Mouse (Mus musculus): ENCODE results near the gene Pde4b. TPM values are rescaled to one million over a fixed set of nuclear protein-coding genes. Genes with fewer than 3 reads are reported as not detected.

Gene Pde4b
- total RNA-seq, 2 experiments from 2014 or later, result 3.4 to 6.4 TPM

DNA sequence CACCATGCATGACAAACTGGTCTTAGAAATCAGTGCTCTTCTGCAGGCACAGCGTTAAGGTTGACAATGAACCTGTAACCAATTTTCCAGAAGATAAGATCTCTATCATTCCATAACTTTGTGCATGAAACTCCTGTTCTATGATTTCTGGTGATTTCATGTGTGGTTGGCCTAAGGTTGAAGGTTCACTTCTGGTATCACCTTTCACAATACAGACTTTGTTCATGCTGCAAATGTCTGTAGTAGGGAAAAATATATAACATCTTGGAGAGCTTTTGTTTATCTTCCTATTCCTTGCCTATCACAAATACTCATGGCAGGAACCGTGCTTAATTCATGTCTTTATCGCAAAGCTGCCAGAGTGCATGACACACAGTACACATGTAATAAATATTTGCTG lies 319.5 kb downstream of the Pde4b start:
- DNase-seq, result no peak

DNA sequence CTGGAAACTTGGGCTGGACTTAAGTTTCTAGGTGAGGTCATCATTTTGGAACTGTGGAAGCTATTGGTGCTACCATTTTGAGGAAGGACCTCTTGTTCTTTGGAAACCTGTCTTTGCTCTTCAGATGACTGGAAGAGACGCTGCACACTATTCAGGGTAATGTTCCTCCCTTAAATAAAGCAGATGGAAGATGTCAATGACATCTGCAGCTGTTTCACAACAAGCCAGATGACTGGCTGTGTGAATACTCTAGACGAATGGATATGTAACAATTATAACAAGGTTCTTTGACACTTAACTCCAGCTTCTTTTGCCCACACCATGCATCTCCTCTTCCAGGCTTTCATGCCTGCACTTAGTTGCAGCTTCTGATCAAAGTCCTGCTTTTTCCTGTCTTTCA lies 320.8 kb downstream of the Pde4b start:
- DNase-seq, result no peak

DNA sequence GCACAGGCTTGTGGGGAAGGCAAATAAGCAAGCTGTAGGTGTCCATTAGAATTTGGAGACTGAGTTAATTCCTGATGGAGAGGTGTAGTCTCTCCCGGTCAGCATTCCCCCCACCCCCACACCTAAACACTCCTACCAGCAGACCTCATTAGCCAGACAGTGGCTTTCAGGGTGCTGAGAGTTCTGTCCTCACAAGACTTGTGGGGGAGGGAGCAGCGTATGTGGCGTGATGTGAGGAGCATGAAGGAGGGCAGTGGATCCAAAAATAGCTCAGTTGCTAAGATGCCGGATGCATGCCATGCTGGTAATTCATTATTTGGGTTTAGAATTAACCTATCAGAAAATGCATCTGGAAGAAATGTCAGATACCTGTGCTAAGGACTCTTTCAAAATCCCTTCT lies 321.6 kb downstream of the Pde4b start:
- DNase-seq, result no peak

DNA sequence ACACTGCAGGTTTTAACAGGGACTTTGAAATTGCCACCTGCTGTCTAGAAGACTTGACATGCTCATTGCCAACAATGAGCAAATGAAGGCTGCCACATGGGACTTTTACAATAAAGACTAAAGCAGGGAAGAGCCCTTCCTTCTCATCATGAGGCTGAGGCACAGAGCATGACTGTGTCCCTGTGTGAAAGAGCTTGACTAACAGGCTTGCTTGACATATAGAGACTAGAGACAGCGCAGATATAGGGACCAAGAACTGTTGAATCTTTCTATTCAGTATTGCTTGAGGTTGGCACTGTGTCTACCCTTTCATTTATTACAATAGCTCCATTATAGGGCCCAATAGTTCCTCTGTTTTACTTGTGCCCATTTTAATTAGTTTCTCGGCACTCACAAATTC lies 325.8 kb downstream of the Pde4b start:
- DNase-seq, result no peak

DNA sequence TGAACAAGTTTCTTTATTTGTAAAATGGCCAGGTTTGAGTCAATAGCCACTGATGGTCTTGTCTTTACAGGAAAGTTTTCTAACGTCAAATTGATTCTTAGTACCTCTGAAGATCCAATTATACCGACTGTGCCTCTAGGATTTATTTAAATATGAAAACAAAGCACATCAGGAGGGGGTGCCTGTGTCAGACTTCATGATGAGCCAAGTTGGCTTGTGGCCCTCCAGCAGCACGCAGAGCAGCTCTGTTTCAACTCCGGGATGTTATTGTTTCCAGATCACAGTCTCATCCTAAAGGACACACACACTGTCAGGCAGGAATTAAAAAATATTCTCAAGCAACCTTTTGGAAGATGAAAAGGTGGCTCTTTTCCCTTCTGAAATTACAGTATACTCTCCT lies 326.5 kb downstream of the Pde4b start:
- DNase-seq, result no peak

DNA sequence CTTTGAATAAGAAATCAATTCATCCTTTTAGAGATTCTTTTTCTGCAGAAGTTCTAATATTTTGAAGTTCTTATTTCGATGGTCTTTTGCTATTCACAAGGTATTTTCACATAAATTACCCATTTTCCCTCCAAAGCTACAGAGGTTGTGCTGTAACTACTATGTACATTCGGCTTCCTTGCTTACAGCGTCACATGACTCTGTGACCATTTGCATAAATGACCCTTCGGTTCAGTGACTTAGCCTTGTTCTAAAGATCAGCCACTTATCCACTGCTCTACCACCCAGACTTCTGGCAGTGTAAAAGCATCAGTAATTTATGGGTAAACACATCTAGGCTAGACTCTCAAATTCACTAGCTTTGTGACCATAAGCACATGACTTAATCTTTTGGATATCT lies 327.3 kb downstream of the Pde4b start:
- DNase-seq, result no peak

DNA sequence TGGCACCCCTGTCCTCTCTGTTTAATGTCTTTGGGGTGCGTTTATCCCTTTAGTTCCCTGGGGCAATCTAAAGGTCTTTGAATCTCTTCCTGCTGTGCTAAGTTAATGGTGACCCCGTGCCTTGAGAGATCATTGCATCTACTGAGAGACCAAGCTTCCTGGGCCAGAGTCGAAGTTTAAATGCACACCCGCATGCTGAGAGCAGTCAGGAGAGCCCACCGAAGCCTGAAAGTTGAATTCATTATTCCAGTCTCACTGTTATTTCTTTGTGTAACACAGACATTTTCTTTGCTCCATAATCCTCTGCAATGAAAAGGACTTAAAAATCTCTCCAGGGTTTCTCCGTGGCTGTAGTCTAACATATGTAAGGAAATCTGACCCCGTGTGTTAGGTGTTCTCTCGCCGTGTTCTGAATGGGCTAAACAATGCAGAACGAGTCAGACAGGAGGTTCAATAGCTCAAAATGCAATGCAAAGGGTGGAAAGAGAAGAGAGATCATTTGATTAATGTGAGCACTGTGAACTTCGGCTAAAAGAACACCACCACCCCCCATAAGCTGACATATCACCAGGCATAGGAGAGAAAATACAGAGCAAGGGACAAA lies 333.6 kb downstream of the Pde4b start:
- no peak for DNase-seq

DNA sequence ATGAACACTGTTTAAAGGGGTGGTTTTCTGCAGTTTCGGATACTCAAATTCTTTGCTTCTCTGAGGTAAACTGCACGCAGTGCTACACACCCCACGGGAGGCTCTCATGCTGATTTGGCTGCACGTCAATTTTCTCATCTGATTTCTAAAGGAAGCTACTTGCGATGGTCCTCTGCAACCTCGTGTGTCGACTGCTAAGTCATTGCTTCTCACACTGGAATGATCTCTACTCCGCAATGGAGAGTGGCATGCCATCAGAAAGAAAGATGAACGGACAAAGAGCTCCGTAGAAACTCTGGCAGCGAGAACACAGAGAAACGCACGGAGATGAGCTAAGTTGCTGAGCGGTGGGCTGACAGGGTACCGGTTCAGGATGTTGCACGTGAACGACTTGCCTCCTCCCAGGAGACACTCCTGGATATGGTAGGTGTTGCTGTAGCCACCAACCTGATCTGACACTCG lies 334.1 kb downstream of the Pde4b start:
- DNase-seq, result no peak

DNA sequence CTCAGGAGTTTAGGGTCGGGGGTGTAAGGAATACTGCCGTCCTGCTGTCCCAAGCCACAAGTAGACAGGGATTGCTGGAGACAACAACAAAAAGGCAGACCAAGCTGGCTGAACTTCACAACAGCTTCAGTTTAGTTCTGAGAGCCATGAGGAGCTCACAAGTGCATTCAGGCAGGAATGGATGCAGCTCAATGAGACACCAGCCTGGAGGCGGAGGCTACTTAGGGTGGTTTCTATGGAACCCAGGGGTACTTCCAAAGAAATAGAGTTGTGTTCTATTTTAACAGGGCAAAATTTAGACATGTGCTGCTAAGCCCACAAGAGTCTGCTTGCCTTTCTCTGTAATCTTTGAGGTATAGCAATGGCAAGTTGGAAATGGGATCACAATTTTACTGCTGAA lies 336.8 kb downstream of the Pde4b start:
- DNase-seq, result no peak

DNA sequence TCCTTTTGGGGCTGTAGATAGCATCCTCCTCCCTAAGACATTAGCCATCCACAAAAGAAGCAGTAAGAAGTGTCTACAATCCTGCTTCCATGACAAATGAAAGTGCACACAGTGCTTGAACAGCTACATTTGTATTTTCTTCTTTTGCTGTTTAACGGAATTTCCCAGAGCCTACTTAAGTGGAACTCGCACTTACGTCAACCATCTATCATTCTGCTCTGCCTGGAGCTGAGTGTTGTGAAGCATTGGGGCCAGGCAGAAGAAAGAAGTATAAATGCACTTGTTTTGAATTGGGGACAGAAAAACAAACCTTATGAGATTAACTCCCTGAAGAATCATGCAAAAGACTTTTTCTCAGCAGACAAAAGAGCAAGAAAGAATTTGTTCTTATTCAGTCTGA lies 338.1 kb downstream of the Pde4b start:
- no peak for DNase-seq

DNA sequence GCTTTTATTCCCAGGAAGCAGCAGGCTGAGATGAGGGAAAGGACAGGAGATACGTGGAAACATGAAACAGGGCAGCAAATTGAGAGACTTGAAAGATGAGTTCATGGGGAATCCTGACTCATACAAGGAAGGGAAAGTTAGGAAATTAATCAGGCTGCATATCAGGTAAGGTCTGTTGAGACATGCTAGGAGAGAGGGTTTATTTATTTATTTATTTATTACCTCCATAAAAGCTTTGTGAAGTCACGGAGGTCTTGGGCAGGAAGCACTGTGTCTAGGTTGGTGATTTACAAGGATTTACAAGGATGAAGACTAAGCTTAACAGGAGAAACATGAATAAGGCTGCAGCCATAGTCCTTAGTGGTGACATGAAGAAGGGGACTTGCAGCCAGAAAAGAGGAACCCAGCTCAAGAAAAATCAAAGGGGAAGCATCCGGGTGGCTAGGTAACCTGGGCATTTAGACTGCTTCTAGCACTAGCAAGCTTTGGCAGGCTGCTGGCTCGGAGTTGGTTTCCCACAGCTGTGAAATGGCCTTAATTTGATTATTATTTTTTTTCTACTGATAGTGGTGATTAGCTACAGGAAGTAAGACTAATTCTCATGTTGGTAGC lies 342.5 kb downstream of the Pde4b start:
- no peak for DNase-seq

DNA sequence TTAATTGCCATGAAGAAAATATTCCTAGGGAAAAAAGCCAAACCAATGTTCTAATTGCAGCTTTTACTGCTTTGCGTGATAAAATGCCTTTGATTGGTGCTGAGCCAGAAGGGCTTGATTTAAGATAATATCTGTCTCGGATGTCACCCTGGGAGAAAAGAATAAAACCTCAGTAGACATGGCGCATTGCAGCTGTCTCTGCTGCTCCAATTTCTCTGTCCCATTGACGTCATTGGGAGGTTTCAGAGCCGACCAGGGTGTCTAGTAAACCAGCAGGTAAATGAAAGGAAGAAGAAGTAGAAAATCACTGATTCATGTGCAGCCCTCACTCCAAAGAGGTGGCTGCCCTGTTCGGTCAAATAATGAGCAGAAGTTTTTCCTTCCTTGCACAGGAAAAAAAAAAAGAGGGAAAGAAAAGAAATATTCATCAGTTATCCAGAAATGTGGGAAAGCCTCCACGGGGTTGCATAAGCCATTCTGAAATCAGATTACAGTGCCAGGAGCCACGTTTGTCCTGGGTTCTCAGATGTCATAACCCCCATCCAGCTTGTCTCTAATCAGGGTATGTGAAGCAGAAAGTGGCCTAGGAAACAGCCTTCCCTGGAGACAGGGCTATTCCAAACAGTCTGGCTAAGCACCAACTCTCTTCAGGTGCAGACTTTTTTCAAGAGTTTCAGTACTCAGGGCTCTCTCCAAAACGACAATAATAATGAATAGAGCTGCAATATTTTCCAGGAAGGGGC lies 344.9 kb downstream of the Pde4b start:
- peak; percentile 0 to 13 for DNase-seq

DNA sequence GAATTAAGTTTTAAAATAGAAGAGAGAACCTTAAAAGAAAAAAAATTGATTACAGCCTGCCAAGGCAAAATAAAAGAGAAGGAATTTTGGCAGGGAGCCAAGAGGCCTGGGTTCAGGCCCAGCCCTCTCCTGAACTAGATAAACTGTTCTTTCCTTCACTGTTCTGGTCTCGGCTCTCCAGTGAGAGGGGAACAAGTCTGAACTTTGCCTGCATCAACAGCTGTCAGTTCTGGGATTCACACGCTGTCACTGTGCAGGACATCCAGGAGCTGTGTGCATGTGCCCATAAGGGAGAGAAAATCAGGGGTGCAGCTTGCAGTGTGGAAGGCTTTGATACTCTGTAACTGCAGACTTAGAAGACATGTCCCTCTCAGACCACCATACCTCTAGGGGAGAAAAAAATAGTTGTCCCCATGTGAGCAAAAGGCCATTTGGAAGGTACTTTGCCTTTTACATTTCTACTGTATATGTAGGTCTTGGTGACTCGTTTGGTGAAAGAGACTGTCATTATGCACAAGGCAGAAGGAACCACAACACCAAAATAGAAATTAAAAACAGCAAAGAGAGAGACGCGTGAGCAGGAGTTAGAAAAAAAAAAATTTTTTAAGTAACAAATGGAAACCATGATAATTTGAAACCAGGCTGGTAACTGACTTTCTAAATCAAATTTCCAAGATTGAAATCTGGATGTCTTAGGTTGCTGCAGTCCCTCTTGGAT lies 352.2 kb downstream of the Pde4b start:
- peak; percentile 5 to 45 for DNase-seq

DNA sequence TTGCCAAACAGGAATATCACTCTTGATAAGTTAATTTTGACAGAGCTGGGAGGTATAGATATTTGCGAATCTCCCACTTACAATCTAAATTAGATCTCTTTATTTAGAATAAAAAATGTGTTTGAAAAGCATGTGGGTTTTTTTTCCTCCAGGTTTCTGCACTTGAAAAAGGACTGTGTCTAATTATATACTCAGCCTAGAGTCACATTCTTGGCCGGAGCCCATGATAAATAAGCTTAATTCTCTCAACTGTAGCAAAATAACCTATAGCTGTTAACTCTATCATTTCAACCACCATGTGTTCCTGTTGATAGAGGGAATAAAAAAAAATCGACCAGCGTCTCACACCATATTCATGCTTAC lies 352.8 kb downstream of the Pde4b start:
- no peak for DNase-seq

DNA sequence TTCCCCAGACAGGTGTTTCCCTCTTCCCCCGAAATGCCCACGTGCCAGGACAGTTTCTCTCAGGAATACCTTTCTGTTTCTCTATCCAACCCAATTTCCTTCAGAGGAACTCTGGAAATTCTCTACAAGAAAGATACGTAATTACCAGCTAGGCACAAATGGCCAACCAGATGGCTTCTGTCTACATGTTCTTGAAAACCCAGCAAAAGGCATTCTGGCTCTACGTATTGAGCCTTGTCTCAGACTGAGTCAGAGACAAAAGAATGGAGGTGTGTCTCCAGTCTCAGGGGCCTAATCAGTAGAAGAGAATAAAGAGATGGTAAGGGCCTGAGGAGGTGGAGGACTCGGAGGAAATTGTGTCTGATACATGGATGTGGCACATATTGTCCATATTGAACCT lies 356.2 kb downstream of the Pde4b start:
- no peak for DNase-seq

DNA sequence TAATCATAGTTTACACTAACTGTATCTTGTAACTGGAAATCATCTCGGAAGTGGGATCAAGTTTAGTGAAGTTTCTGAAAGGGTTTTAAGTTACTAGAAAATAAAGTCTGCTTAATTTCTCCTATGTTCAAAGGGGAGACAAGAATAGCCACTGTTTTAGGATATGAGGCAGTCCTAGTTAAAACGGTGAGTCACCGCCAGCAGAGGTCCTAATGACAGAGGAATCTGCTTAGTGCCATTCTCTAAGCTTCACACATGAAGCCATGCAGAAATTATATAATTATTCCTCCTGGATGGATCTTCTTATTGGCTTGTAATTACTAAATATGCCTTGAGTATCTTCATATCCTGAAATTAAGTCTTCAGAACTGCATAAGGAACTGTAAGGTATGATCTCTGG lies 357.2 kb downstream of the Pde4b start:
- no peak for DNase-seq

DNA sequence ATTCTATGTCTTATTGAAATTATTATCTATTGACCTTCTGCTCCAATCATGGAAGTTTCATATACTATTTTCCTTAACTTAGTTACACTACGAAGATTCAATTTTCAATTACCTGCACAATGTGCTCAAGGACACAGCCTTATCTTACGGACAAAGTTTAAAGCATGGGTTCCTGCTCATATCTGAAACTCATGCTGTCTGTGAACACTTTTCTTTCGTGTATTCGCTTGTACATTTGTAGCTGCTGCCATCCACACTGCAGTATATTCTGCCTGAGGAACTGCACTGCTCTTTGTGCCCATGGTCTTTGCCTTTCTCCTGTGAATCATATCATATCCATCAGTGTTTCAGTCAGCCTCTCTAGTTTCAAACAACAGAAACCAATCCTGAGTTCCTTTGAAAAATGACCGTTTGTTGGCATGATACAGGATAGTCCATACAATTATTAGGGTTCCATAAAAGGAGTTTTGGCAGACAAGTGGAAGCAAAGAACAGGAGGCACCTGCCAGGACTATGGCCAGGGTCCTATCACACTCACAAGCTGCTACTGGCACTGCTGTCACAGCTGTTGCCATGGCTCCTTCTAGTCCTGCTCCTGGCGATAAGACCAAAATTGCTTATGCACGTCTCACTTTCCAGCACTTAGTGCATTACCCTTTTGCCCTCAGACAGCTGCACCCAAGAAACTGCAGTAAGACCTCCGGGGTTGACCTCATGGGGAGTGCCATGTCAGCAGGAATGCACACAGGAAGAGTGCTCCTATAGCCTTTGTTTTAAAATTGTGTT lies 359.0 kb downstream of the Pde4b start:
- no peak for DNase-seq

DNA sequence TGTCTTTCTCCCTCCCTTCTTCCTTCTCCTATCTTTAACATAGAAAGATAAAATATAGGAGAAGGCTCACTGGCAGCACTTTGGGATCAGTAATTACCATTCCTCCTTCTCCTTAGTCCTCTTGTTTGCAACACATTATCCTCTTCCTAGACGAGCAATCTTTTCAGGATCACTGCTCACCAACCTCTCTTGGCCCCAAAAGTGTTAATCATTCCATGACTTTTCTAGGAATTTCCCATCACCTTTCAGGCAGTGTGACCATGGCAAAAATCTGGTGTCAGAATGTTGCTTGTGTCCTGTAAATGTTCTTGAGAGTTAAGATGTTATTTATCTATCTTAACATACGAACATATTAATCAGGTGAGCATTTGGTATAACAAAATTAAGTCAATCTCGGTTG lies 369.1 kb downstream of the Pde4b start:
- no peak for DNase-seq

DNA sequence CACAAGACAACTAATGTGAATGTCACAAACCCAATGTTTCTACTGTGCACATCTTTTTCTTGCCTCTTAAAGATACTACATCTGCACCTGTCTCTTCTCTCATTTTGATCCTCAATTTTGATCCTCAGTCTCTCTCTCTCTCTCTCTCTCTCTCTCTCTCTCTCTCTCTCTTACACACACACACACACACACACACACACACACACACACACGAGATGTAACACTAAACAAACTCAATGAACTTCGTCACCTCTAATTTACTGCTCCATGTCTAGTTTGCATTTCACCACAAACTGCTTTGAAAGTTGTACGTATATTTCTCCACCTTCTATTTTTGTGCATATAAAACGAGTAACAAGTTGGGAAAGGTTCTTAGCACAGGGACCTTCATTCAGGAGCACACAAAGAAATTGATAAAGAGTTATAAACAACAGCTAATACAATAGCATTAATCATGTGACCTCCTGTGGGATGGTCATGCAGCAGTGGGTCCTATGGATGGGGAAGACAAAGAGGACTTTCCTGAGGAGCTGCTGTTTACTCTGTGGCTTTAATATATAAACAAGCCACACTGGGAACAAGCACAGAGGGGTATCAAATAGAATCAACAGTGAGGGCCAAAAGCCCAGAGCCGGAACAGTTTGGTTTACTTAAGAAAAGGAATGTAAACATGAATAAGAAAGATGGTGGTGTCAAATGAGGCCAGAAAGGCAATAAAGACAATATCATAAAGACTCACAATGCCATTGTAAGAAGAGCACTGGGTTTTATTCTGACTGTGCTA lies 372.1 kb downstream of the Pde4b start:
- DNase-seq, result peak in 1 of 2 experiments; percentile 28

DNA sequence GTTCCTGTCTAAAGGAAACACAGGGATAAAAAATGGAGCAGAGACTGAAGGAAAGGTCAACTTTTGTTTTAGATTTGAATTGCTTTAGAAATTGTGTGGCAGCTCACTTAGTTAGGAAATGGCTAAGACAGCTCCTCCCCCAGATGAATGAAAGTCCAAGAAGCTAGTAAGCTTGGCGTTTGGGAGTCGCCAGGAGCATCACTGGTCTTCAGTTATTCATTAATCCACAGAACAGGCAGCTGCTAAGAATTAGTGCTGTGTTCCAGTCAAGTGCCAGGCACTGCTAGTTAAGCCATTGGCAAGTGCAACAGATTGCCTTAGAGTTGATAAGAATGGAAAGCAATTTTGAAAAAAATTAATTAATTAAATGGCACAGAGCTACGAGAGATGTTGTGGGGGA lies 390.8 kb downstream of the Pde4b start:
- DNase-seq, result no peak

DNA sequence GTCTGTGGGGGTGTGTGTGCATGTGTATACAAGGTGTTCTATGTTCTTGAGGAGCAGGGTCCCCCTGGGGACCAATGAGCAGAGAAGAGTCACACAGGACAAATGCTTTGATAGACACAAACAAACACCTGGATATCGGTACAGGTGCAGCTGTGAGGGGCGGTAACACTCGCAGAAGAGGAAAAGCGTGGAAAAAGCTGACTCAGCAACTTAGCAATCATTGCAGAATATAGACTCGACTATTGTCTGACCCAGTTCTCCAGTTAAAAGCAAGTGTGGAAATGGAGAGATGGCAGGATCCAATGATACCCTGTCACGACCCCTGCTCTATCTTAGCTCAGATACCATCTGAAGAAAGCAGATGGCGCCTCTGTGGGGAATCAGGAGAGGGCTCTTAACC lies 391.5 kb downstream of the Pde4b start:
- no peak for DNase-seq

Measured in adrenal gland, postnatal 36 days (tissue).